Mouse (Mus musculus): Measurements from ENCODE around the gene Stk26.

The Stk26 gene

GRCm38 (mm10) chrX:50926893-50927545, 86.2 kb downstream of the Stk26 start:
- DNase-seq (ENCODE audit: low spot score), result no peak

- DNase-seq (ENCODE audit: low spot score), result no peak
Observed at GRCm38 (mm10) chrX:50930309-50930708, 89.5 kb downstream of the Stk26 start.

- no peak for DNase-seq (ENCODE audit: low spot score)
Observed at GRCm38 (mm10) chrX:50937117-50937516, 96.3 kb downstream of the Stk26 start.

GRCm38 (mm10) chrX:50942610-50943009, 101.8 kb downstream of the Stk26 start, which contains the start of gene Frmd7:
Frmd7 (minus strand) TSS chrX:50942710.
- DNase-seq (ENCODE audit: low spot score), result no peak

Data from ovary, postnatal 36 days (tissue).